Mouse (Mus musculus): Measurements from ENCODE around the gene Crhr1.
"Not testable (repeated sequence)": the region's sequence is repeated elsewhere in the genome, so short reads cannot be mapped to it uniquely, and the experiment has no call there.

Gene Crhr1

DNA sequence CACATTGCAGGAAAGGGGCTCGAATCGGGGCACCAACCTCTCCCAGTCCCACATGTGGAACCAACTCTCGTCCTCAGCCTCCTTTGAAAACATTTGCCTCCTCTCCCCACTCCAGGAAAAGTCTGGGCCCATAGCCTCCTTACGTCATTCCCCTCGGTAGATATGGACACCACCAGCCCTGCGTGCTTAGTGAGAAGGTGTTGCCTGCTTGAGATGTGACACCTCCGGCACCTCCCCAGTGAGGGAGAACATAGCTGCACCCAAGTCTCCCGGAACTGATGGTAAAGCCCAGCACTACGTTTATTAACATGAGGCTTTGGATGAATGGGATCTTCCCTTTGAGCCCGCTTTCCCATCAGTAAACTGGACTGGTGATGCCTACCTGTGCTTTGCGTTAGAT lies 62.7 kb downstream of the Crhr1 start:
- DNase-seq (ENCODE audit: low read depth, low spot score): no peak

DNA sequence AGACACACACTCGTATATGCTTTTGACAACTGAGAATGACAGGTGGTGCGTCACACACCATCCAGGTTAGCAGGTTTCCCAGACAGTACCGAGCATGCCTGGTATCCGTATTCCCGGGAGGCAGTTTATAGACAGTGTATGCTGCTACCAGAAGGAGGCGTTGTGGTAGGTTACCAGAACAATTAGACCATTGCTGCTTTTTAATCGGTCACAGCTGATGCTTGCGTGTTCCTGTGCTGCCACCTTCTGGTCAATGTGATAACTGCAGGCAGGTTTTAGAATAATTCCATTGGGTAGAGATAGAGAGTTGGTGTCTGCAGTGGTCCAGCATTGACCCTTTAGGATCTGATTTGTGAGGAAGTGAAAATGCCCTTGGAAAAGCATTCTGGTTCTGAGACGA lies 63.1 kb downstream of the Crhr1 start:
- peak; percentile 79 for DNase-seq (ENCODE audit: low read depth, low spot score)

DNA sequence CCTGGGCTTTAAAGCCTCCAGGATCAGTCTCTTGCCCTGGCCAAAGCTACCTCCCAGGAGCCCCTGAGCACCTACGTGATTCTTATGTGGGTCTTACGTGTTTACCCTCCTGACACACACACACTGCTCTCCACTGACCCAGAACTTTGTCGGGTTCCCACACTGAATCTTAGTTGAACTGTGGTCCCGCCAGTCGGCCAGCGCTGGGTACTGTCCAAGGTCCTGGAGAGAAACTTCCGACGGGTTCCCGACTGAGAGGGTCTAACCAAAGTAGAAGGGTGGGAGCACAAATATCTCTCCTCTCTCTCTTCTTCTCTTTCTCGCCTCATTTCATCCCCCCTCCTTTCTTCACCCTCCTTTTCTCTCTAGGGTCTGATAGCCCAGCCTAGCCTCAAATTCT lies 65.2 kb downstream of the Crhr1 start:
- peak; percentile 35 for DNase-seq (ENCODE audit: low read depth, low spot score)

DNA sequence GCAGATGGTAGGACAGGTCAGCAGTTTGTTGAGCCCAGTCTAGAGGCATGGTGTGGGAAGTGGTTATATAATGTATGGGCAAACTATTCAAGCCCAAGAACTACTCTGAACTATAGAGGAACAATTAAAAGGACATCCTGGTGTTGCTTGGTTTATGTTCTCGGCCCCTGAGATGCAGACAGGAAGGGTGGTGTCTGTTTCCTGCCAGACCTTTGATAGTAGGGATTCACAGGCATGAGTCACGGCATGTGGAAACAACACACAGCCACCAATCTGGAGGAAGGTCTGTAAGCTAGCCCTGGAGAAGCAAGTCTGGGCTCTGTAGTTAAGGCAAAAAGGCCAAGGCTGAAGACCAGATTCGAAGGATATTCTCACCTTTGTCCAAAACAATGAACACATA lies 70.6 kb downstream of the Crhr1 start:
- no peak for DNase-seq (ENCODE audit: low read depth, low spot score)

DNA sequence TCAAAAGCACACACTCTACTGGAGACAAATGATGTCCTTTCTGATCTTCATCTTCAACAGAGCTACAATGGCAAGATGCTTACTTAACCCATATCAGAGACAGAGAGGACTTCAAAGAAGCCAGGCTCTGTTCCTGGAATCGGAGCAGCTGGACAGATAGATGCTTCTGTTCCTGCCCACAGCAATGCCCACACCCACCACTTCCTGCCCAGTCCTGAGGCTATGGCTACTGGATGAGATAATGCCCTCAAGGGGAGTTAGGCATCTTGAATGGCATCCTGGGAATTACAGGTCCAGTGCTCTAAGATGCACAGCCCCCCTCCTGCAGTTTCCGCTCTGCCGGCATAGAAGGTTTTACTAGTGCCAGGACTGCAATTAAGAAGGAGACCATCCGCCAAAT lies 73.9 kb downstream of the Crhr1 start:
- no peak for DNase-seq (ENCODE audit: low read depth, low spot score)

DNA sequence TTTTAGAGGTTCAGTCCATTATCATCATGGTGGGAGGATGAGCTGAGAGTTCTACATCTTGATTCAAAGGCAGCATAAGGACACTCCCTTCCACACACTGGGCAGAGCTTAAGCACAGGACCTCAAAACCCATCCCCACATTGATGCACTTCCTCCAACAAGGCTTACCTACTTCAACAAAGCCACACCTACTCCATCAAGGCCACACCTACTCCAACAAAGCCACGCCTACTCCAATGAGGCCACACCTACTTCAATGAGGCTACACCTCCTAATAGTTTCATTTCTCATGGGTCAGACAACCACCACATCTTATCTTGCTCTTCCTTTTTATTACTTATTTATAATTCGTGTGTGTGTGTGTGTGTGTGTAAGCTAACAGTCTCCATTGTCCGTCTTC lies 76.4 kb downstream of the Crhr1 start:
- no peak for DNase-seq (ENCODE audit: low read depth, low spot score)

DNA sequence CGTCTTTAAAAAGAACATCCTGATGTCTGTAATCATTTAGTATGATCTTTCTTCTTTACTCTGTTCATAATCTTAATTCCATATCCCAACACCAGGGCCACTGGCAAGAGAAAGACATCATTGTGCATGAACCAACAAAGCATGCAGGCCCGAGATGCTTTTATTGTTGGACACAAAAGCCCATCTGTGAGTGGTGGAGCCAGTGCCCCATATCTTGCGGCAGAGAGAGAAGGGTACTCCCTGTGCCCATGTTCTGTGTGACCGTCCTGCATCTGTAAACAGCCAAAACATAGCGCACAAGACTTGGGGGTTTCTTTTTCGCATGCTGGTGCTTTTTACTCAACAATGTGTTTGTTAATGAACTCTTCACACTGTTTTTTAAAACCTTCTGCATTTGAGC lies 78.6 kb downstream of the Crhr1 start:
- DNase-seq (ENCODE audit: low read depth, low spot score): no peak

DNA sequence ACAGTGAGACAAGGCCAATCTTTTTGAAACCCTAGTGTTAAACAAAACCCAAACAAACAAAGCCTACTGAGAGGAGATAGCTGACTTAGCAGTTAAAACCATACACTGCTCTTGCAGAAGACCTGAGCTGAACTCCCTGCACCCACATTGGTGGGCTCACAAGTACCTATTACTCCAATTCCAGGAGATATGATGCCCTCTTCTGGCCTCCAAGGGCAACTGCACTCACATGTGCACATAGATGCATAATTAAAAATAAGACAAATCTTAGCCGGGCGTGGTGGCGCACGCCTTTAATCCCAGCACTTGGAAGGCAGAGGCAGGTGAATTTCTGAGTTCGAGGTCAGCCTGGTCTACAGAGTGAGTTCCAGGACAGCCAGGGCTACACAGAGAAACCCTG lies 81.5 kb downstream of the Crhr1 start:
- not testable (repeated sequence) for DNase-seq (ENCODE audit: low read depth, low spot score)

DNA sequence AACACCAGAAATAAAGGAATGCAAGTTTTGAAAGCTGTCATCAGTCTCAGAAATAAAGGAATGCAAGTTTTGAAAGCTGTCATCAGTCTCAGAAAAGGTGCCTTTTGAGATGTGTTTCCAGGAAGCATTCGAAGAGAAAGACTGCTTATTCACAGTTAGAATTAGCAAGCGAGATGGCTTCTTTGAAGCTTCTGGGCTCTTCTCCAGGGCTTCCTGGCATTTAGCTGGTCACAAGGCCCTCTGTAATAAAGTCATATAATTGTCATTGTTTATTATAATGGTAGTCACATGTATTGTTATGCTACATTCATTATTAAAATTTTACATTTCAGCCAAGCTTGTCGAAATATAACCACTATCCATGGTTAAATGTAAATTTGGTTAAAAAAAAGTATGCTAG lies 85.4 kb downstream of the Crhr1 start:
- no peak for DNase-seq (ENCODE audit: low read depth, low spot score)

DNA sequence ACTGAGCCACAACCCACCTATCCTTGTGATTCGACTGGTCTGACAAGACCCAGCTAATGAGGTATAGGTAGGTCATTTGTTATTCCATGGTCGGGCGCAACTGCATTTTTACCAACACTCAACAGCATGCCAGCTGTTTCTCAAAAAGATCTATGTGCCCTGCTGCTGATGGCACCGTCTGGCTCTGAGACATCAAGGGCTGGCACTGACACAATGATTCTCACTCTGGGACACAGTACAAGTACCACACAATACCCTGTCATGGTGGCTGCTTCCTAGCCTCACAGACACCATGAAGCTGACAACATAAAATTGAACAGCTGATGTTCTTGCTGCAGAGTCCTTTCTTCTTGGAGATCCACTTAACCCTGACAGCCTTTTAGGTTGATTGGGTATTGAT lies 87.6 kb downstream of the Crhr1 start:
- no peak for DNase-seq (ENCODE audit: low read depth, low spot score)

DNA sequence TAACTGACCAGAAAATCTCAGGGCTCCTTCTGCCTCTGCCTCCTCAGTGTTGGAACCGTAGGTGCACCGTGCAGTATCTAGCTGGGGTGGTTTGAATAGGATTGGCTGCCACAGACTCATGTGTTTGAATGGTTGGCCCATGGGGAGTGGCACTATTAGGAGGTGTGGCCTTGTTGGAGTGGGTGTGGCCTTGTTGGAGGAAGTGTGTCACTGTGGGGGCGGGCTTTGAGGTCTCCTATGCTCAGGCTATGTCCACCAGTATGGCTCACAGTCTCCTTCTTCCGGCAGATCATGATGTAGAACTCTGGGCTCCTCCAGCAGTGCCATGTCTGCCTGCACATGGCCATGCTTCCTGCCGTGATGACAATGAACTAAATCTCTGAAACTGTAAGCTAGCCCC lies 89.1 kb downstream of the Crhr1 start:
- no peak for DNase-seq (ENCODE audit: low read depth, low spot score)

DNA sequence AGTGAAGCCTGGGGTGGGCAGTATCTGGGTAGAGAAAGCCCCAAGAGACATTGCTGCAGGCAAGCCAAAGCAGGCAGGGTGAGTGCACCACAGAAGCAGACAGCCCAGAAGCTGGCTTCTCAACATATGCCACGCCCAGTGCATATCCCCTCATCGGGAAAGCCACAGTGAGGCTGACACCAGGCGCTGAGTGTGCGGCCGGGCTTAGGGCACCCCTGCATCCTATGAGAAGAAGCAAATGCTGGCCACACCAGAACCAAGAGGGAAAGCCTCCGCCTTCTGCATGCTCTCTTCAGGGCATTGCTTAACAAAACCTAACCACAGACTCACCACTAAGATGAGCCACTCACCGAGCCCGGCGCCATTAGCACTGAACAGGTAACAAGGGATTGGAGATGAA lies 90.6 kb downstream of the Crhr1 start:
- DNase-seq (ENCODE audit: low read depth, low spot score): no peak

Measured in embryo, embryonic 11.5 days (tissue).